Mouse (Mus musculus): ENCODE measurements at regions not wholly inside any gene's neighbourhood (a gene's known extent, or its start where the extent isn't known, plus 50 kb on each side); places are given as distances from the start of the nearest gene placed in this dataset.

GRCm38 (mm10) chr5:118351301-118351700, 106.3 kb downstream of the 2410131K14Rik start:
- H3K4me3 ChIP-seq (ENCODE audit: insufficient read depth in 1 of 2, low read depth in 1 of 2, low read length in 2 of 2, poor library complexity in 1 of 2, severe bottlenecking in 1 of 2): no peak overlapping the region
- peak overlapping the region; percentile 38; the same call in 1 of the 2 replicates for H3K27ac ChIP-seq (ENCODE audit: insufficient read depth, low read depth, low read length, poor library complexity, severe bottlenecking)
- no peaks in the 10 kb centered on the region for H3K9me3 ChIP-seq (ENCODE audit: control insufficient read depth, insufficient read depth, low read depth, low read length)
- no peak overlapping the region for H3K9ac ChIP-seq (ENCODE audit: insufficient read depth, low read depth, low read length, poor library complexity, severe bottlenecking)
- in situ Hi-C loops (cut with MboI; ENCODE audit: low sequenced_read_pairs in 2 of 2, unreplicated experiment in 2 of 2): no loop called here
- DNase-seq (ENCODE audit: low read depth, low spot score): no peak
- H3K36me3 ChIP-seq (ENCODE audit: control insufficient read depth, insufficient read depth, low read length, poor library complexity, severe bottlenecking): no peaks in the 10 kb centered on the region
- TF ChIP-seq HCFC1 (IDR thresholded peaks at IDR 0.05; ENCODE audit: borderline replicate concordance, insufficient read depth, low read length) (no peak), CHD2 (IDR thresholded peaks at IDR 0.05; ENCODE audit: low read depth, low read length) (no peak), ZC3H11A (IDR thresholded peaks at IDR 0.05; ENCODE audit: borderline replicate concordance, low read depth, low read length) (no peak), ZNF384 (IDR thresholded peaks at IDR 0.05; ENCODE audit: low read depth, low read length) (no peak), MAFK (IDR thresholded peaks at IDR 0.05; ENCODE audit: insufficient read depth, low read depth, low read length) (no peak)
- peaks cover 5 to 17% of the 10 kb centered on the region in 2 experiments for H3K4me1 ChIP-seq (ENCODE audit: control insufficient read depth in 2 of 2, insufficient read depth in 2 of 2, low read length in 2 of 2, poor library complexity in 1 of 2)

GRCm38 (mm10) chr5:118352142-118352541, 107.1 kb downstream of the 2410131K14Rik start:
- Histone ChIP-seq H3K9me3 (ENCODE audit: control insufficient read depth, insufficient read depth, low read depth, low read length) (no peaks in the 10 kb centered on the region), H3K9ac (ENCODE audit: insufficient read depth, low read depth, low read length, poor library complexity, severe bottlenecking) (no peak overlapping the region), H3K27ac (ENCODE audit: insufficient read depth, low read depth, low read length, poor library complexity, severe bottlenecking) (no peak overlapping the region), H3K4me1 (ENCODE audit: control insufficient read depth in 2 of 2, insufficient read depth in 2 of 2, low read length in 2 of 2, poor library complexity in 1 of 2) (peaks cover 5 to 17% of the 10 kb centered on the region in 2 experiments), H3K36me3 (ENCODE audit: control insufficient read depth, insufficient read depth, low read length, poor library complexity, severe bottlenecking) (no peaks in the 10 kb centered on the region), H3K4me3 (ENCODE audit: insufficient read depth in 1 of 2, low read depth in 1 of 2, low read length in 2 of 2, poor library complexity in 1 of 2, severe bottlenecking in 1 of 2) (no peak overlapping the region)
- in situ Hi-C loops (cut with MboI; ENCODE audit: low sequenced_read_pairs in 2 of 2, unreplicated experiment in 2 of 2): no loop called here
- TF ChIP-seq MAFK (IDR thresholded peaks at IDR 0.05; ENCODE audit: insufficient read depth, low read depth, low read length) (no peak), CHD2 (IDR thresholded peaks at IDR 0.05; ENCODE audit: low read depth, low read length) (no peak), HCFC1 (IDR thresholded peaks at IDR 0.05; ENCODE audit: borderline replicate concordance, insufficient read depth, low read length) (no peak), ZNF384 (IDR thresholded peaks at IDR 0.05; ENCODE audit: low read depth, low read length) (no peak), ZC3H11A (IDR thresholded peaks at IDR 0.05; ENCODE audit: borderline replicate concordance, low read depth, low read length) (no peak)
- no peak for DNase-seq (ENCODE audit: low read depth, low spot score)

GRCm38 (mm10) chr5:118353061-118353460, 108.0 kb downstream of the 2410131K14Rik start:
- in situ Hi-C loops (cut with MboI; ENCODE audit: low sequenced_read_pairs in 2 of 2, unreplicated experiment in 2 of 2): no loop called here
- peak; percentile 75 for DNase-seq (ENCODE audit: low read depth, low spot score)
- Histone ChIP-seq H3K9me3 (ENCODE audit: control insufficient read depth, insufficient read depth, low read depth, low read length) (no peaks in the 10 kb centered on the region), H3K9ac (ENCODE audit: insufficient read depth, low read depth, low read length, poor library complexity, severe bottlenecking) (no peak overlapping the region), H3K36me3 (ENCODE audit: control insufficient read depth, insufficient read depth, low read length, poor library complexity, severe bottlenecking) (no peaks in the 10 kb centered on the region), H3K27ac (ENCODE audit: insufficient read depth, low read depth, low read length, poor library complexity, severe bottlenecking) (no peak overlapping the region; the same call in 1 of the 2 replicates), H3K4me3 (ENCODE audit: insufficient read depth in 1 of 2, low read depth in 1 of 2, low read length in 2 of 2, poor library complexity in 1 of 2, severe bottlenecking in 1 of 2) (0 out of 4 replicates have a peak overlapping the region, but pooled peaks of 1 of the 2 experiments have one; percentile 21), H3K4me1 (ENCODE audit: control insufficient read depth in 2 of 2, insufficient read depth in 2 of 2, low read length in 2 of 2, poor library complexity in 1 of 2) (peaks cover 5 to 17% of the 10 kb centered on the region in 2 experiments)
- no peak for TF ChIP-seq CHD2 (IDR thresholded peaks at IDR 0.05; ENCODE audit: low read depth, low read length)
- TF ChIP-seq MAFK (IDR thresholded peaks at IDR 0.05; ENCODE audit: insufficient read depth, low read depth, low read length): no peak
- TF ChIP-seq HCFC1 (IDR thresholded peaks at IDR 0.05; ENCODE audit: borderline replicate concordance, insufficient read depth, low read length): no peak
- no peak for TF ChIP-seq ZC3H11A (IDR thresholded peaks at IDR 0.05; ENCODE audit: borderline replicate concordance, low read depth, low read length)
- TF ChIP-seq ZNF384 (IDR thresholded peaks at IDR 0.05; ENCODE audit: low read depth, low read length): no peak

- Histone ChIP-seq H3K4me3 (ENCODE audit: insufficient read depth in 1 of 2, low read depth in 1 of 2, low read length in 2 of 2, poor library complexity in 1 of 2, severe bottlenecking in 1 of 2) (peak overlapping the region; percentile 25 to 32; a peak in 3 of 4 replicates), H3K36me3 (ENCODE audit: control insufficient read depth, insufficient read depth, low read length, poor library complexity, severe bottlenecking) (no peaks in the 10 kb centered on the region), H3K9ac (ENCODE audit: insufficient read depth, low read depth, low read length, poor library complexity, severe bottlenecking) (peak overlapping the region; percentile 10; the same call in 1 of the 2 replicates), H3K9me3 (ENCODE audit: control insufficient read depth, insufficient read depth, low read depth, low read length) (no peaks in the 10 kb centered on the region), H3K4me1 (ENCODE audit: control insufficient read depth in 2 of 2, insufficient read depth in 2 of 2, low read length in 2 of 2, poor library complexity in 1 of 2) (peaks cover 5 to 17% of the 10 kb centered on the region in 2 experiments), H3K27ac (ENCODE audit: insufficient read depth, low read depth, low read length, poor library complexity, severe bottlenecking) (peak overlapping the region; percentile 74; the same call in 1 of the 2 replicates)
- in situ Hi-C loops (cut with MboI; ENCODE audit: low sequenced_read_pairs in 2 of 2, unreplicated experiment in 2 of 2): no loop called here
- DNase-seq (ENCODE audit: low read depth, low spot score): peak; percentile 70
- TF ChIP-seq ZC3H11A (IDR thresholded peaks at IDR 0.05; ENCODE audit: borderline replicate concordance, low read depth, low read length): no peak
- no peak for TF ChIP-seq MAFK (IDR thresholded peaks at IDR 0.05; ENCODE audit: insufficient read depth, low read depth, low read length)
- no peak for TF ChIP-seq HCFC1 (IDR thresholded peaks at IDR 0.05; ENCODE audit: borderline replicate concordance, insufficient read depth, low read length)
- TF ChIP-seq ZNF384 (IDR thresholded peaks at IDR 0.05; ENCODE audit: low read depth, low read length): no peak
- no peak for TF ChIP-seq CHD2 (IDR thresholded peaks at IDR 0.05; ENCODE audit: low read depth, low read length)
These were observed 108.7 kb downstream of the 2410131K14Rik start for GRCm38 (mm10) chr5:118353689-118354088.
